Mouse (Mus musculus) CD8-positive naive resting alpha-beta T cell, adult 57 days (primary cell): ENCODE data around the gene Ccr8. TPM values are rescaled to one million over a fixed set of nuclear protein-coding genes. Genes with fewer than 3 reads are reported as not detected.

Source experiments
- total RNA-seq: library from RNA; stranded (reverse); gene quantifications from one replicate; pipeline ENCODE4 v1.2.4, GENCODE M21; 2023

The Ccr8 gene
- not detected for total RNA-seq

GRCm38 (mm10) chr9:120091696-120092238 lies at the start of gene Ccr8:
Gene Ccr8 (plus strand): TSS chr9:120092114.

GRCm38 (mm10) chr9:120069779-120070178 lies 22.1 kb upstream of the Ccr8 start, which contains the start of gene Cx3cr1:
Gene Cx3cr1 (minus strand): TSS chr9:120069879.

GRCm38 (mm10) chr9:120110211-120111018 lies 18.5 kb downstream of the Ccr8 start, which contains the start of gene Slc25a38:
Gene Slc25a38 (plus strand): TSS chr9:120110374.

GRCm38 (mm10) chr9:120127538-120128251 lies 35.8 kb downstream of the Ccr8 start, which contains the start of gene Rpsa:
Gene Rpsa (plus strand): TSS chr9:120127689.

Other genes starting within 250 kb of the Ccr8 start
- 79.9 TPM for gene Wdr48, start 197.2 kb upstream of the Ccr8 start, total RNA-seq
- 2.1 TPM for gene Gorasp1, start 154.5 kb upstream of the Ccr8 start, total RNA-seq
- gene Ttc21a, start 154.5 kb upstream of the Ccr8 start, total RNA-seq: not detected
- gene Csrnp1, start 107.5 kb upstream of the Ccr8 start, total RNA-seq: 137 TPM
- gene Xirp1, start 68.5 kb upstream of the Ccr8 start, total RNA-seq: not detected
- 0.73 TPM for gene Cx3cr1, start 22.2 kb upstream of the Ccr8 start, total RNA-seq
- gene Slc25a38, start 18.3 kb downstream of the Ccr8 start, total RNA-seq: 28.2 TPM
- 3,338 TPM for gene Rpsa, start 35.6 kb downstream of the Ccr8 start, total RNA-seq
- gene Mobp, start 57.6 kb downstream of the Ccr8 start, total RNA-seq: not detected
- gene Myrip, start 209.4 kb downstream of the Ccr8 start, total RNA-seq: not detected